Mouse (Mus musculus): ENCODE measurements at regions not wholly inside any gene's neighbourhood (a gene's known extent, or its start where the extent isn't known, plus 50 kb on each side); places are given as distances from the start of the nearest gene placed in this dataset.
"Not testable (repeated sequence)": the region's sequence is repeated elsewhere in the genome, so short reads cannot be mapped to it uniquely, and the experiment has no call there.

GRCm38 (mm10) chr14:27562564-27562963, 54.3 kb upstream of the Ccdc66 start:
- DNase-seq (ENCODE audit: low spot score in 2 of 2) = not testable (repeated sequence)

GRCm38 (mm10) chr14:27561974-27562373, 53.7 kb upstream of the Ccdc66 start:
- DNase-seq (ENCODE audit: low spot score in 2 of 2) = not testable (repeated sequence)

GRCm38 (mm10) chr14:27560434-27560833, 52.2 kb upstream of the Ccdc66 start:
- peak; percentile 33 to 51 for DNase-seq (ENCODE audit: low spot score in 2 of 2)

GRCm38 (mm10) chr14:27558794-27559491, 50.7 kb upstream of the Ccdc66 start:
- no peak for DNase-seq (ENCODE audit: low spot score in 2 of 2)

Measured in urinary bladder, postnatal 36 days (tissue).